Mouse (Mus musculus) lung, embryonic 15.5 days (tissue): ENCODE measurements around the gene Tshz2. TPM values are rescaled to one million over a fixed set of nuclear protein-coding genes. Genes with fewer than 3 reads are reported as not detected.

Experiments used
- ATAC-seq: fragments of 200-750 bp; cut with Nextera tagmentation; 2 replicates; pipeline ENCODE4 v1.8.0; 2017; ENCODE audit warnings: moderate number of reproducible peaks, borderline replicate concordance; ENCODE audit not compliant: low FRiP score, low TSS enrichment; ENCODE audit errors: extremely low read depth
- H3K27ac ChIP-seq: fragments of 300-500 bp; sonication (generic); 2 replicates; pipeline ENCODE4 v1.5.1; 2015; ENCODE audit warnings: moderate library complexity, mild to moderate bottlenecking, inconsistent platforms
- H3K27me3 ChIP-seq: fragments of 300-500 bp; sonication (generic); 2 replicates; pipeline ENCODE4 v1.6.1; 2015; ENCODE audit warnings: inconsistent platforms
- H3K36me3 ChIP-seq: fragments of 300-500 bp; sonication (generic); 2 replicates; pipeline ENCODE4 v1.6.1; 2015; ENCODE audit warnings: inconsistent platforms
- H3K4me1 ChIP-seq: fragments of 300-500 bp; sonication (generic); 2 replicates; pipeline ENCODE4 v1.6.1; 2015; ENCODE audit warnings: inconsistent platforms
- H3K4me2 ChIP-seq: fragments of 300-500 bp; sonication (generic); 2 replicates; pipeline ENCODE4 v1.6.1; 2015; ENCODE audit warnings: inconsistent platforms, mild to moderate bottlenecking, moderate library complexity
- H3K4me3 ChIP-seq: fragments of 300-500 bp; sonication (generic); 2 replicates; pipeline ENCODE4 v1.5.1; 2015; ENCODE audit warnings: mild to moderate bottlenecking, inconsistent platforms
- H3K9ac ChIP-seq: fragments of 300-500 bp; sonication (generic); 2 replicates; pipeline ENCODE4 v1.6.1; 2015; ENCODE audit warnings: inconsistent platforms
- H3K9me3 ChIP-seq: fragments of 300-500 bp; sonication (generic); 2 replicates; pipeline ENCODE4 v1.6.1; 2016; ENCODE audit warnings: inconsistent platforms
- WGBS: fragments of 180-500 bp; shearing (Covaris S2); methylation state at CpG from one replicate; pipeline ENCODE4 v1.1.7; 2015; 5-methylcytosine and 5-hydroxymethylcytosine counted together
- polyA plus RNA-seq: library from polyadenylated mRNA; unstranded; fragments of >200 nt; fragmentation: Nextera tagmentation; extraction: Ambion mirVana; gene quantifications from 2 replicates; pipeline ENCODE4 v1.2.1, GENCODE M21; 2015

Tshz2 gene
- polyA plus RNA-seq, 1 experiment from 2014 or later = 7.5 TPM

DNA sequence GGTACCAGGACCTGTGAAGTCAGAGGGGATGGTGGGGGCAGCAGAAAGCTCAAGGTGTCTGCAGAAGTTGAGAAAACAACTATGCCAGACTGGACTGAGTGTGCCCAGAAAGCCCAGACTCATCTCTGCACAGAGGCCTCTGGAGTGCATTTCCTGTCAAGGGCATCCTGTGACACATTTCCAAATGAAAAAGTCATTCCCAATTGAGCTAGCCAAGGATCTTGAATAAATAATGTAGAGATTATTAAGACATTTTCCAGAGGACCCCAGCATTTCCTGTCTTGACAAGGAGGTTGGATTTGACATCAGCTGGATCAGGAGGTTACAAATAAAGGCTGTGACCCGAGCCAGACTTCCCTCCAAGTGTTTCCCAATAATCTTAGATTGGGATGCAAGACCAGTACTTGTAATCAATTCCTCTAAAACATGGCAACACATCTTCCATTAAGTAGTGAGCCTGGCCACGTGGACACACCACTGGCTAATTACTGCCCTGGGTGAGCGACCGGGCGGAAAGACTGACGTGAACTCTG, 374.7 kb downstream of the Tshz2 start:
- H3K4me1 ChIP-seq = peaks cover 19% of the 10 kb centered on the region
- peak overlapping the region; percentile 55 for H3K27ac ChIP-seq
- ATAC-seq = no peak
- H3K4me3 ChIP-seq = no peak overlapping the region
- no peak overlapping the region for H3K9ac ChIP-seq
- no peaks in the 10 kb centered on the region for H3K27me3 ChIP-seq
- WGBS = 67% methylated on average over 6 of the region's 6 CpGs
- no peak overlapping the region for H3K4me2 ChIP-seq
- no peaks in the 10 kb centered on the region for H3K36me3 ChIP-seq
- H3K9me3 ChIP-seq = no peaks in the 10 kb centered on the region

DNA sequence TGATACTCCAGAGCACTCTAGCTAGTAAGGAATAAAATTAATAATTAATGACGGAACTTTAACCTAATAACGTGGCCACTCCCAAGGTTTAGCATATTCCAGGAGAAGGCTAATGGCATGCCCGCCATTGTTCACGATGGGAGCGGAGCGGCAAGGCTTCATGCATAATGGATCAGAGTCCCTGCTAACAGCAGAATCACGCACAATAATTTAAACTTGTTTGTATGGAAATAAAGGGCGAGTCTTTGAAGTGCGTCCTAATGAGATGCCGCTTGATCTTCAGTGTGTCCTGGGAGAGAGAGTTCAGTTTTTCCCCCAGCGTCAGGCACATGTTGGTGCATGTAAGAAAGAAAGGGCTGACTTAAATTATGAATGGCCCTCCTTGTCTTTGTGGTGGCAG, 376.9 kb downstream of the Tshz2 start:
- no peak overlapping the region for H3K27ac ChIP-seq
- peaks cover 9% of the 10 kb centered on the region for H3K4me1 ChIP-seq
- H3K9me3 ChIP-seq = no peaks in the 10 kb centered on the region
- H3K36me3 ChIP-seq = no peaks in the 10 kb centered on the region
- no peak overlapping the region for H3K4me3 ChIP-seq
- no peak overlapping the region for H3K9ac ChIP-seq
- no peak overlapping the region for H3K4me2 ChIP-seq
- WGBS = 66% methylated on average over 11 of the region's 11 CpGs
- H3K27me3 ChIP-seq = no peaks in the 10 kb centered on the region
- ATAC-seq = no peak

DNA sequence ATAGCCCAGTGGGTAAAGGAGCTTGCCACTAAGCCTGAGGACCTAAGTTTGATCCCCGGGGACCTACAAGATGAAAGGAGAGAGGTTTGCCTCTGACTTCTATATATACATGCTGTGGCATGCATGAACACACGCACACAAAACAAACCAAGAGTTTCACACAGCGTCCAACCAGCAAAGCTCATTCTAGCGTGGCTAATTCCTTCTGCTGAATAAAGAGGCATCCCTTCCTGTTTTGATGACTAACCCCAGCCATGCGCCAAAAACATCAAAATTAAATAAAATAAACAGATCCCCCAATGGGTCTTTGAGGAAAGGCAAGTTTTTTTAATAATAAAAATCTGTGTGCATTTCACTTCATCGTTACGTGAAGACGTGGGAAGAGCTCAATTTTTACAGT, 379.0 kb downstream of the Tshz2 start:
- no peaks in the 10 kb centered on the region for H3K27me3 ChIP-seq
- H3K36me3 ChIP-seq = no peaks in the 10 kb centered on the region
- H3K4me3 ChIP-seq = no peak overlapping the region
- H3K4me2 ChIP-seq = no peak overlapping the region
- H3K4me1 ChIP-seq = peaks cover 8% of the 10 kb centered on the region
- no peak for ATAC-seq
- H3K9me3 ChIP-seq = no peaks in the 10 kb centered on the region
- H3K27ac ChIP-seq = no peak overlapping the region
- 44% methylated on average over 8 of the region's 8 CpGs for WGBS
- no peak overlapping the region for H3K9ac ChIP-seq

DNA sequence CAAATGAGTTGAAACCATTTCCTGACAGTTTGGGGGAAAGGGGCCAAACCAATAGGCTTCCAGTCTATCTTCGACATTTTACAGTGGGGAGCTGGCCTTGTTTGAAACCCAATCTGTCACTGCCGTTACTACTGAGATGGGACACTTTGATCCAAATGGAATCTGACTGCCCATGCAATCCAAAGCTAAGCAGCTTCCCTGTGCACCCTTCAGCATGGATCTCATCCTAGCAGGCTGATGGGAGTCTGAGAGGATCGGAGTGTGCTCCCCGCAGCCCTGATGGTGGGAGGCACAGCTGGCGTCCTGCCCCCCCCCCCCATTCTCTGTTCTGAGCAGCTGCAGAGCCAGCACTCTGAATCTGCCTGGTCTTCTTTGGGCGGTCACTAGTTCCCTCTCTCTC, 384.5 kb downstream of the Tshz2 start:
- Histone ChIP-seq H3K9me3 (no peaks in the 10 kb centered on the region), H3K4me3 (no peak overlapping the region), H3K27ac (no peak overlapping the region), H3K4me1 (0 out of 2 replicates have a peak, but pooled peaks cover 7% of the 10 kb centered on the region), H3K36me3 (no peaks in the 10 kb centered on the region), H3K9ac (no peak overlapping the region), H3K4me2 (no peak overlapping the region), H3K27me3 (no peaks in the 10 kb centered on the region)
- 43% methylated on average over 6 of the region's 6 CpGs for WGBS
- no peak for ATAC-seq

DNA sequence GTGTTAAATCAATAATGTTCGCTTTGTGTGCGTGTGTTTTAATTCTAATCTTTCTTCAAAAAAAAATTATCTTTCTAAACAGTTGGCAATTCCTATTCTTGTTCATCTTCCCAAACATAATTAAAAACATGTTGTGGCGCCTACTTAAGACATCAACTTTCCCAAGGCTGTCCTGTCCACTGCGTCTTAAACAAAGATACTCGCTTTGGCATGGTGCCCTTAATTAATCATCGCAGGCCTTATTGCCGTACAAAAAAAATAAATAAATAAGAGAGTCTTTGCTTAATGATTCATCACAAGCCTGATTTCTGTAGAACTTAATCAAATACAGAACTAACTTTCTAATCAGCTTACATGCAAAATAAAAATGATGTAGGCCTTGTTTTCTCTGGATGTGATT, 385.1 kb downstream of the Tshz2 start:
- no peak for ATAC-seq
- WGBS = 53% methylated on average over 7 of the region's 7 CpGs

DNA sequence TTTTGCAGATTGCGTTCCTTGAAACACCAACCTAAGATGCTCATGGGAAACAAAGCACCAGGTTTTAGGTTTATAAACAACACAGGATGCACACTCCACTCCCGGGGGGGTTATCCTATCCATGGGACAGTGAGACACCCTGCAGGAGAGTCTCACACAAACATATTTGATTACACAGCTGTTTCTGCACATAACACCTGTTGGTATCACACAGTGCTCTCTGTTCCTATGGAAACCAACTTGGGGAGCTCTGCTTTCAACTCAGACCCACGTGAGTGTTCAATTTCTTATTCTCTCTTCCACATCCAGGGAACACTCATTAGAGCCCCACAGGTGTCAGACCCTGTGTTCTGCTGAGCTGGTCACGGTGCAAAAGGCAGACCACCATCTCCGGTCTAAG, 390.1 kb downstream of the Tshz2 start:
- 63% methylated on average over 5 of the region's 5 CpGs for WGBS

More for the DNA sequence above, 385.1 kb downstream of the Tshz2 start:
- Histone ChIP-seq H3K4me3 (no peak overlapping the region), H3K4me2 (no peak overlapping the region), H3K9ac (no peak overlapping the region), H3K4me1 (0 out of 2 replicates have a peak, but pooled peaks cover 7% of the 10 kb centered on the region), H3K9me3 (no peaks in the 10 kb centered on the region), H3K27me3 (no peaks in the 10 kb centered on the region), H3K27ac (no peak overlapping the region), H3K36me3 (no peaks in the 10 kb centered on the region)

DNA sequence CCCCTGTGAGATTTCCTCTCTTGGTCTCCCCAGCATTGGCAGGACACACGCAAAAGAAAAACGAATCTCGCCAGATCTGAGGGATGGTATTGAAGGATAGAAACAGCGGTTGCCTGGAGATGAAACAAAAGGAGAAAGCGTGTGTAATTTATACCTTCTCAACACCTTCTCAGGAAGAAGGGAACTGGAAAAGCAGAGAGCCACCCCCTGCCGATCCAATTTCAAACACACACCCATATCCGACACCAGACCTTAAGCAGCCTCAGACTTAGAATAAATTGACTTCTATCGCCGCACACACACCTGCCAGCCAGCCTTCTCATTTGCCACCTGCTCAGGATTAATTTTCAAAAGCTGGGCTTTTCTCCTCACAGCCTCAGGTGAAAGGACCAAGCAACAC, 390.9 kb downstream of the Tshz2 start:
- Histone ChIP-seq H3K27ac (no peak overlapping the region), H3K9me3 (no peaks in the 10 kb centered on the region), H3K4me2 (no peak overlapping the region), H3K9ac (no peak overlapping the region), H3K4me1 (no peaks in the 10 kb centered on the region), H3K4me3 (no peak overlapping the region), H3K36me3 (no peaks in the 10 kb centered on the region), H3K27me3 (no peaks in the 10 kb centered on the region)
- 63% methylated on average over 9 of the region's 9 CpGs for WGBS
- ATAC-seq = no peak

More for the DNA sequence above, 390.1 kb downstream of the Tshz2 start:
- Histone ChIP-seq H3K4me2 (no peak overlapping the region), H3K9me3 (no peaks in the 10 kb centered on the region), H3K4me1 (no peaks in the 10 kb centered on the region), H3K4me3 (no peak overlapping the region), H3K36me3 (no peaks in the 10 kb centered on the region), H3K9ac (no peak overlapping the region), H3K27me3 (no peaks in the 10 kb centered on the region), H3K27ac (no peak overlapping the region)
- ATAC-seq = no peak

DNA sequence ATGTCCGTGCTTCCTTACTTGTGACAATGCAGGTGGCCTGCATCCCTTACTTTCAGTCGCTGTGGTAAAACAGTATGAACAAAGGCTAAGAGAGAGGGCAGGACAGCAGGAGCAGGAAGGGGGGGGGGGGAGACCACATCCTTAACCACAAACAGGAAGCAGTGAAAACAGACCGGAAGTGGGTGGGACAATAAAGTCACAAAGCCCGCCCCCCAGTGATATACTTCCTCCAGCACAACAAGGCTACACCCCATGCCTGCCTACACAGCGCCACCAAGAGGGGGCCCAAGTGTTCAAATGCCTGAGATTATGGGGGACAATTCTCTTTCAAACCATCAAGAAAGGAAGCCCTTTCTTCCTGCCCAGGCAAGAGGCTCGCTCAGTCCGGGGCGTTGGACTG, 392.1 kb downstream of the Tshz2 start:
- Histone ChIP-seq H3K9ac (no peak overlapping the region), H3K36me3 (no peaks in the 10 kb centered on the region), H3K4me2 (no peak overlapping the region), H3K27ac (no peak overlapping the region), H3K9me3 (no peaks in the 10 kb centered on the region), H3K27me3 (no peaks in the 10 kb centered on the region), H3K4me1 (no peaks in the 10 kb centered on the region), H3K4me3 (no peak overlapping the region)
- 81% methylated on average over 8 of the region's 8 CpGs for whole genome bisulfite sequencing
- no peak for ATAC-seq

DNA sequence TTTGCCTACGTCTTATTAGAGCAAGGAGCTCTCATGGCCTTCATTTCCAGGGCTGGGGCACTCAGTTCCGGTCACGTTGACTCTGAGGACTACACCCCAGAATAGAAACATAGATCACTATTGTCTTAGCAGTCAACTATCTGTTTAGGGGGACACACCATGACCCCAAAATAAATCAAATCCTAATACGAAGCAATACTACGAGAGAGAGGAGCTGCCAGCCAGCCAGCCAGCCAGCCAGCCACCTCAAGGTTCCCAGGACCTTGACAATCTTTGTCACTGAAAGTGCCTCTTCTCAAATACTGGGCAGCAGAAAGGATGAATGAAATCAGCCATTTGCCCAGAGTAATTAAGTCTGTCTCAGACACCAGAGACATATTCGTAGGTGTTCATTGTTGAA, 393.1 kb downstream of the Tshz2 start:
- Histone ChIP-seq H3K27me3 (no peaks in the 10 kb centered on the region), H3K4me1 (no peaks in the 10 kb centered on the region), H3K4me3 (no peak overlapping the region), H3K4me2 (no peak overlapping the region), H3K36me3 (no peaks in the 10 kb centered on the region), H3K9me3 (no peaks in the 10 kb centered on the region), H3K27ac (no peak overlapping the region), H3K9ac (no peak overlapping the region)
- ATAC-seq = no peak
- 90% methylated on average over 6 of the region's 6 CpGs for WGBS

DNA sequence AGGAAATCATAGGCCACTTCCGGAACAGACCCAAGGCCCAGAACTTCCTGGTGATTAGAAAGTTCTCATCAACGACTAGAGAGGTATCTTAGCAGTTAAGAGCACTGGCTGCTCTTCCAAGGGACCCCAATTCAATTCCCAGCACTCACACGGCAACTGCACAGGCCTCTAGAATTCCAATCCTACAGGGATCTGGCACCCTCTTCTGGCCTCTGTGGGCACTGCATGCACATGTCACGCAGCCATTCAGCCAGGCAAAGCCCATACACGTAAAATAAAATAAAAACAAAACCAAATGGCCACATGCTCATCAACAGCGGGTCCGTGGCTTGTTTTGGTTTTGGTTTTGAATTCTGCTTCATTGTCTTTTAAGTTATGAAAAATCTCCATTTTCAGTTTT, 395.0 kb downstream of the Tshz2 start:
- Histone ChIP-seq H3K36me3 (no peaks in the 10 kb centered on the region), H3K9me3 (no peaks in the 10 kb centered on the region), H3K9ac (no peak overlapping the region), H3K27ac (no peak overlapping the region), H3K4me3 (no peak overlapping the region), H3K4me2 (no peak overlapping the region), H3K27me3 (no peaks in the 10 kb centered on the region), H3K4me1 (peaks cover 1% of the 10 kb centered on the region; the same call in 1 of the 2 replicates)
- no peak for ATAC-seq
- WGBS = 84% methylated on average over 7 of the region's 7 CpGs

DNA sequence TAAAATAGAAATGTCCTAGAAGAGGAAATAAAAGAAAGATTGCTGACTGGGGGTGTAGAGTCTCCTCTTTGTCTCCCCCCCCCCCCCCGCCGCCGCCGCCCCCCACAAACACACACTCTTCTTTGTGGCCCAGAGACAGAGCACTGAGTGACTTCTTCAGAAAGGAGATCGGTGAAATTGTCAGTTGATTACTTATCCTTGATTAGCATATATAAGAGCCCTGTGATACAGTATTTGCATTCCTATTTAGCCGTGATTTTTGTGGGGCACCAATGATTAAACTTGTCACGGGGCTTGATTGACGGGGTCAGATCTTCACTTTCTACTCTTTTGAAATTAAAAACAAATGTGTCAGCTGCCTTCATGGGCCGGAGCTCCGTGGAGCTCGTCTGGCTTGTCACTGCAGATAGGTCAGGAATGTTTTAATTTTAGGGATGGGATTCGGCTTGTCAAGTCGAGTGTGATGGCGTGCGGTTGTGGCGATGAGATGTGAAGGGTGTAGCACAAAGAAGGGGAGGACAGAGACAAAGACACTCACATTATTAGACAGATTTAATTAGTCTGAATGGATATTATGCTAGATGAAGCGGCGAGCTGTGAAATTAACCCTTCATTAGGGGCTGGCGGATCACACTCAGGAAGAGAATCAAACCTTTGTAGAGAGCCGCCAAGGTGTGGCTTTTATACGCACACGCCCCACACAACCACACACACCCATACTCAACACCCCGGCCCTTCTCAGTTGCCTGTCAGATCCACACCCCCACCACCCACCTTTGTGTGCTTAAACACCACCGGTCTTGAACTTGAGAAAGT, 395.9 kb downstream of the Tshz2 start:
- no peak overlapping the region for H3K4me2 ChIP-seq
- peaks cover 6% of the 10 kb centered on the region; the same call in 1 of the 2 replicates for H3K4me1 ChIP-seq
- H3K36me3 ChIP-seq = no peaks in the 10 kb centered on the region
- no peak for ATAC-seq
- 82% methylated on average over 20 of the region's 24 CpGs for WGBS
- no peaks in the 10 kb centered on the region for H3K9me3 ChIP-seq
- no peak overlapping the region for H3K27ac ChIP-seq
- H3K27me3 ChIP-seq = no peaks in the 10 kb centered on the region
- H3K4me3 ChIP-seq = no peak overlapping the region
- no peak overlapping the region for H3K9ac ChIP-seq

DNA sequence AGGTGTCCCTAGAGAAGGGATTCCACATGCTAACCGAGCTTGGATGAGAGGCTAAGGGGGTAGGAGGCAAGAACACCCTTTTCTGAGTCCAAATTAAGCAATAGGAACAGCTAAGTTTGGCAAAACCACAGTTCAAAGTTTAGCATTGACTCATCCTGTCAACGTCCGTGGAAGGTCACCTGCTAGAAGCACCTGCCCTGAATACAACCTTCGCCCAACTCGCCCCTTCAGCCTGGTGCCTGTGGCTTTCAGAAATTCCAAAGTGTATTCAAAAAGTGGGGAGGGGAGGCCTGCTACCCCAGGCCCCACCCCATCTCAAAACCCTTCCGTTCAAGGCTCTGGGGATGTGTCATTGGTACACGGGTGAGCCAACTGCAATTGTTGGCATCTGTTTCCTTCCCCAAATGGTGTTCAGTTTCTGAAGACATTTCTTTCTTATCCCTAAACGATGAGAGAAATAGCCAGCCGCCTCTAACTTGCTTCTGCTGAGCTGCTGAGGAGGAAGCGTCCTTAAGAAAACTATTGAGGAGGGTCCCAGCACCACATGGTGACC, 396.6 kb downstream of the Tshz2 start:
- ATAC-seq = no peak
- WGBS = 86% methylated on average over 10 of the region's 10 CpGs
- no peaks in the 10 kb centered on the region for H3K27me3 ChIP-seq

More for the DNA sequence above, 396.6 kb downstream of the Tshz2 start:
- no peak overlapping the region for H3K27ac ChIP-seq
- H3K9me3 ChIP-seq = no peaks in the 10 kb centered on the region
- no peak overlapping the region for H3K4me2 ChIP-seq
- no peak overlapping the region for H3K9ac ChIP-seq
- no peaks in the 10 kb centered on the region for H3K36me3 ChIP-seq
- H3K4me3 ChIP-seq = no peak overlapping the region
- peaks cover 8% of the 10 kb centered on the region; the same call in 1 of the 2 replicates for H3K4me1 ChIP-seq
